Mouse (Mus musculus) intestine, postnatal 0 days (tissue): ENCODE measurements around the gene Mtx1. TPM values are rescaled to one million over a fixed set of nuclear protein-coding genes. Genes with fewer than 3 reads are reported as not detected.

Source experiments
- ATAC-seq: fragments of 200-750 bp; cut with Nextera tagmentation; 2 replicates; pipeline ENCODE4 v1.8.0; 2017; ENCODE audit warnings: mild to moderate bottlenecking, moderate TSS enrichment, moderate library complexity
- H3K27ac ChIP-seq: fragments of 300-500 bp; sonication (generic); 2 replicates; pipeline ENCODE4 v1.5.1; 2014; ENCODE audit warnings: mild to moderate bottlenecking, low read depth, low read length, moderate library complexity
- H3K27me3 ChIP-seq: fragments of 300-500 bp; sonication (generic); replicated peaks from 2 replicates; pipeline ENCODE4 v1.6.1; 2014; ENCODE audit warnings: low read length, mixed read lengths; ENCODE audit not compliant: control insufficient read depth, insufficient read depth
- H3K36me3 ChIP-seq: fragments of 300-500 bp; sonication (generic); 2 replicates; pipeline ENCODE4 v1.6.1; 2014; ENCODE audit warnings: mild to moderate bottlenecking, moderate library complexity; ENCODE audit not compliant: control insufficient read depth, insufficient read depth
- H3K4me1 ChIP-seq: fragments of 300-500 bp; sonication (generic); replicated peaks from 2 replicates; pipeline ENCODE4 v1.6.1; 2014; ENCODE audit warnings: antibody characterized with exemption, low read length, mixed read lengths; ENCODE audit not compliant: control insufficient read depth, insufficient read depth
- H3K4me2 ChIP-seq: fragments of 300-500 bp; sonication (generic); replicated peaks from 2 replicates; pipeline ENCODE4 v1.6.1; 2014; ENCODE audit warnings: low read depth, mild to moderate bottlenecking, moderate library complexity
- H3K4me3 ChIP-seq: fragments of 300-500 bp; sonication (generic); 2 replicates; pipeline ENCODE4 v1.5.1; 2014; ENCODE audit warnings: low read depth, low read length
- H3K9ac ChIP-seq: fragments of 300-500 bp; sonication (generic); 2 replicates; pipeline ENCODE4 v1.6.1; 2014; ENCODE audit warnings: mild to moderate bottlenecking, low read depth, low read length
- H3K9me3 ChIP-seq: fragments of 300-500 bp; sonication (generic); 2 replicates; pipeline ENCODE4 v1.6.1; 2016; ENCODE audit warnings: mixed run types; ENCODE audit not compliant: control insufficient read depth
- CTCF ChIP-seq: sonication (generic); IDR thresholded peaks from 2 replicates; pipeline ENCODE4 v1.5.1; 2016; ENCODE audit warnings: low read depth, mild to moderate bottlenecking, control low read depth, antibody characterized with exemption, moderate library complexity
- WGBS: fragments of 180-500 bp; shearing (Covaris S2); extraction: QIAGEN DNeasy Blood & Tissue Kit; methylation state at CpG from one replicate; pipeline ENCODE4 v1.1.7; 2014; 5-methylcytosine and 5-hydroxymethylcytosine counted together
- polyA plus RNA-seq: library from polyadenylated mRNA; unstranded; fragments of >200 nt; fragmentation: Nextera tagmentation; extraction: Ambion mirVana; gene quantifications from 2 replicates; pipeline ENCODE4 v1.2.1, GENCODE M21; 2015

Gene Mtx1
- polyA plus RNA-seq, 1 experiment from 2014 or later, result 145 TPM

DNA sequence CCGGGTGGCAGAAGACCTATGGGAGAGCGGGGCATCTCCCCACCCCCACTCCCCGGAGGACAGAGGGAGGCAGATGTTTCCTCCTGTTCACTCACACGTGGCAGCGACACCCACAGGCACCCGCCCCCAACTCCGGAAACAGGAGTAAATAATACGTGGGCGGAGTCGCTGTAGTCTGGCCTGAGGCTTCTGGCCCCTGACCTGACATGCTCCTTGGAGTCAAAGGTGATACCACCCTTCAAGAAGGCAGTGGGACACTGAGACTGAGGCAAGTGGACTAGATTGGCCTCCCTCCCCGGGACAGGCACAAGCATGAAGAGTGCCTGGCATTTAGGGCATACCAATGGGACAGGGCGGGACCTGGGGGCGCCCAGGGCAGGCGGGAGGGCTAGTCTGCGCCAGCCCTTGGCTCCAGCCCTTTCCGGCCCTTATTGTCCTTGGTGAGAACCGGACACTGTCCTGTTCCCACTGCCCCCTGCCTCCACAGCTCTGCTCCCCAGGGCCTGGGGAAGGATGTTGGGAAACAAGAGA is 24.5 kb upstream of the Mtx1 start:
- H3K27ac ChIP-seq, result peak overlapping the region; percentile 41; the same call in 1 of the 2 replicates
- peak overlapping the region; percentile 54 for H3K4me2 ChIP-seq
- no peaks in the 10 kb centered on the region for H3K27me3 ChIP-seq
- ATAC-seq, result peak; percentile 22; the same call in 1 of the 2 replicates
- 12% methylated on average over 17 of the region's 17 CpGs for WGBS
- no peak overlapping the region for H3K4me3 ChIP-seq
- H3K36me3 ChIP-seq, result peaks cover 6% of the 10 kb centered on the region; the same call in 1 of the 2 replicates
- 0 out of 2 replicates have a peak, but pooled peaks cover 12% of the 10 kb centered on the region for H3K4me1 ChIP-seq
- H3K9ac ChIP-seq, result no peak overlapping the region
- no peaks in the 10 kb centered on the region for H3K9me3 ChIP-seq
- TF ChIP-seq CTCF, result peak; percentile 16; the same call in 1 of the 2 replicates

DNA sequence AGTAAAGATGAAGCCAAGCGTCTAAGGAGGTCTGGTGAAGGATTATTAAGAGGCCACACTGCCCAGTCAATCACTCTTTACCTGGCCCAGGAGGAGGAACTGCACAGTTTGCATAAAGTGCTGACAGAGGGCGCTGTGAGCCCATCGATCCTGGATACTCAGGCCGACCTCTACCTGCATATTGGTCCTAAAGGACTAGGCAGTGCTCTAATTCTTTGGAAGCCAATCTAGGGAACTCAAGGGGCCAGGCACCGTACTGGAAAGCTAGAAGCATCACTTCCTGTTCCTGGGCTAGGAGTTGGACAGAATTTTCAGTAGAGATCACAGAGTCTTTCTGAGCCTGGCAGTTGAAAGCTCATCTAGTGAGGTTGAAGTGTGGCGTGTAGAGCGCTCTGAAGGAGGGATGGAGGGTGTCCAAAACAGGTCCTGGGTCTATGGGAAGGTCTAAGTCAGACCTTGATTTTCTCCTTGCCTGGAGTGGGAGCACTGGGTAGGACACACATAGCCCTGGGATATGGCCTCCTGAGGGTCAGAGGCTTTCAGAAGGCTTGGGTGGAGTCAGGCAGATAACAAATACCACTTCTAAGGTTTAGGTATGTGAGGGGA is 23.6 kb upstream of the Mtx1 start:
- no peak overlapping the region for H3K9ac ChIP-seq
- peaks cover 6% of the 10 kb centered on the region; the same call in 1 of the 2 replicates for H3K36me3 ChIP-seq
- whole genome bisulfite sequencing, result 19% methylated on average over 7 of the region's 7 CpGs
- ATAC-seq, result 0 out of 2 replicates have a peak, but pooled peaks have one; percentile 17
- no peak overlapping the region for H3K4me3 ChIP-seq
- peak overlapping the region; percentile 22; the same call in 1 of the 2 replicates for H3K27ac ChIP-seq
- no peak overlapping the region for H3K4me2 ChIP-seq
- no peaks in the 10 kb centered on the region for H3K27me3 ChIP-seq
- no peaks in the 10 kb centered on the region for H3K9me3 ChIP-seq
- H3K4me1 ChIP-seq, result 0 out of 2 replicates have a peak, but pooled peaks cover 12% of the 10 kb centered on the region
- peak; percentile 89 for TF ChIP-seq CTCF

DNA sequence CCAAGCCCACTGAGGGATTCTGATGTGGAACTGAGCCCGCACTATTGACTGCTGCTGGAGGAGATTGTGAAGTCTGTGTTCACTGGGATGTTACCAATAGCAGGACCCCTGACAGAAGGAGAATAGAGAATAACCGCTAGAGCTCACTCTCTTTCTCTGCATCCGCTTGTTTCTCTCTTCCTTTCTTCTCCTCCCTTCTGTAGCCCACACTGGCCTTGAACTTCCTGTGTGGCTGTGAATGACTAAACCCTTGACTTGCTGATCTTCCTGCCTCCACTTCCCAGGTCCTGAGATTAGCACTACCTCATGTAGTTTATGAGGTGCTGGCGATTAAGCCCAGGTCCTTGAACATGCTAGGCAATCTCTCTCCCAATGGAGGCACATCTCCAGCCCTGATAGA is 20.6 kb upstream of the Mtx1 start:
- Histone ChIP-seq H3K4me1 (peaks cover 13% of the 10 kb centered on the region; the same call in 1 of the 2 replicates), H3K4me3 (no peak overlapping the region), H3K9ac (no peak overlapping the region), H3K4me2 (peak overlapping the region; percentile 88; the same call in 1 of the 2 replicates), H3K36me3 (peaks cover 6% of the 10 kb centered on the region; the same call in 1 of the 2 replicates), H3K9me3 (no peaks in the 10 kb centered on the region), H3K27me3 (0 out of 2 replicates have a peak, but pooled peaks cover 4% of the 10 kb centered on the region), H3K27ac (no peak overlapping the region)
- no peak for ATAC-seq
- no peak for TF ChIP-seq CTCF
- 82% methylated on average over 4 of the region's 4 CpGs for WGBS

DNA sequence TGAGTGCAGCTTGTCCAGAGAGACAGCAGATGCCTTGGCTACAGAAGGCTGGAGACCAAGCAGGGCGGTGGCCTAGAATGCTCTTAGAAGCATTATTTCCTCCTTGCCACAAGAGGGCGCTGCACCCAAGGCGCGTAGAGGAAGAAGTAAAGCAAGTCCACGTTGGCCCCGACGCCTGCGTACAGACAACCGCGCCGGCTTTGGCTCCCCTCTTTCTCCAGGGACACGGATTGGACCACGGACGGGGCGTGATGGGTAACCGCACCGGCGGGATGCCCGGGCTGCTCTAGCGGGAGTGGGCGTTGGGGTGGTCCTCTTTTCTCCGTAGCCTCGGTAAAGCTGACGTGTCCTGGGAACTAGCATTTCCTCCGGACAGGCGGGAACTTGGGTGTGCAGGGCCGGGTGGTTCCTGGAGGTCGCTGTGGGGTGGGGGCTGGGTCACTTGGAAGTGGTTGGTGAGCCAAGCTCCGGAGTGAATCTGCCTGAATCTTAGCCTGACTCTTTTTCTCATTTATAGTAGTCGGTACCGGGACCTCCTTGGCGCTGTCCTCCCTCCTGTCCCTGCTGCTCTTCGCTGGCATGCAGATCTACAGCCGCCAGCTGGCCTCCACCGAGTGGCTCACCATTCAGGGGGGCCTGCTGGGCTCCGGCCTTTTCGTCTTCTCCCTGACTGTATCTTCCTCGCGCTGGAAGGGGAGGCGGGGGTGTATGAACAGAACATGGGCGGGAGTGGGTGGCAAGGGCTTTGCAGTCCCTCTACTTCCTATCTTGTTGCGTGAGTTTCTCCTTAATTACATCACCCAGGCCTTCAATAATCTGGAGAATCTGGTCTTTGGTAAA is 19.6 kb upstream of the Mtx1 start, which contains the start of gene Trim46:
Gene Trim46, minus strand, starts transcription at position 49 of the 840 bp plus-strand sequence.
- Histone ChIP-seq H3K27me3 (0 out of 2 replicates have a peak, but pooled peaks cover 4% of the 10 kb centered on the region), H3K4me1 (peaks cover 7% of the 10 kb centered on the region; the same call in 1 of the 2 replicates), H3K27ac (peak within 1 kb of the TSS; percentile 61), H3K4me2 (peak within 1 kb of the TSS; percentile 88), H3K4me3 (peak within 1 kb of the TSS; percentile 65), H3K9me3 (no peaks in the 10 kb centered on the region), H3K36me3 (peaks cover 6% of the 10 kb centered on the region; the same call in 1 of the 2 replicates), H3K9ac (peak within 1 kb of the TSS; percentile 58)
- TF ChIP-seq CTCF, result peak; percentile 99
- under 1% methylated on average over 40 of the region's 42 CpGs for WGBS
- peak; percentile 41 for ATAC-seq

DNA sequence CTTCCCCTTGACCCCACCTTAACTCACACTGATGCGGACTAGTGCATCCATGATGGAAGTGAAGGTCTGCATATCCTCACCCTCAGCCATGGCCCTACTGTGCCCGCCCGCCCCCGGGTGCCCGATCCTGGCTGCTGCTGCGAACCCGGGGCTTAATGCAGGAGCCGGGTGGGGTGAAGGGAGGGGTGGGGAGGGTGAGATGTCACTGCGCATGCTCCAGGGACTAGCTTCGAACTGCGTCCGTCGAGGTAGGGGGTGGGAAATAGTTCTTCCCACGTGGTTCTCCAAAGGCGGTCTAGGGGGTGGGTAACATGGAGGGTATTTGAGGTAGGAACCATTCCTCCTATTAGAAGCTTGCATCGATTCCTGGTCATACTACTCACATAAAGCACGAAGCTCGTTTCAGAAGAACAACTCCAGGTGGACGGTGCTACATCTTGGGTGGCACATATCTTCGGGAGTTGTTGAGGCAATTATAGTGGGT is 18.8 kb upstream of the Mtx1 start, which contains the start of gene Krtcap2:
Gene Krtcap2, plus strand, starts transcription at position 279 of the 484 bp plus-strand sequence.
- H3K4me1 ChIP-seq, result peaks cover 7% of the 10 kb centered on the region; the same call in 1 of the 2 replicates
- WGBS, result 4% methylated on average over 20 of the region's 20 CpGs
- H3K27ac ChIP-seq, result peak within 1 kb of the TSS; percentile 61
- peak within 1 kb of the TSS; percentile 88 for H3K4me2 ChIP-seq
- 0 out of 2 replicates have a peak, but pooled peaks cover 4% of the 10 kb centered on the region for H3K27me3 ChIP-seq
- H3K36me3 ChIP-seq, result peaks cover 6% of the 10 kb centered on the region; the same call in 1 of the 2 replicates
- peak within 1 kb of the TSS; percentile 65 for H3K4me3 ChIP-seq
- TF ChIP-seq CTCF, result no peak
- peak within 1 kb of the TSS; percentile 58 for H3K9ac ChIP-seq
- no peaks in the 10 kb centered on the region for H3K9me3 ChIP-seq
- 0 out of 2 replicates have a peak, but pooled peaks have one; percentile 5 for ATAC-seq
